Mouse (Mus musculus) lung, adult 18-20 months (tissue): ENCODE data around the gene Tulp2.

ENCODE experiments used
- DNase-seq, 2 experiments: peaks; one replicate each; pipeline ENCODE4 v3.0.0; 2022; ENCODE audit warnings: mixed read lengths in 2 of 2

Gene Tulp2

DNA sequence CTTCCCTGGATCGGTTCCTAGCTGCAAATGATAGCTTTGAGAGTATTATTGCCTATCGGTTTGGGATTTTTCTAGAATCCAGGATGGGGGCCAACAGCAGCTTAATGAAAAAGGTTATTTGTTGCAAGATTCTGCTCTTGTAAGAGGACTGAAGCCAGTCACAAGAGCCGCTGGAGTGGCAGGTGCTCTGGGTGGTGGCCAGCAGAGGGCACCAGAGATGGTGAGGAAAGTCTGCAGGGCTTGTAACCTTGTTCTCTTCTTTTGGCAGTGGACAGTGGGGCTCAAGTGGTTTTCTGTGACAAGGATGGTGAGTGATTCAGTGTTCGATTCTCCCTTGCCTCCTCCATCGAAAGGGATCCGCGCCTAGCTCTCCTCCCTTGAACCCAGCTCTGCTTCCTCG lies 74.1 kb downstream of the Tulp2 start:
- DNase-seq = peak; percentile 83 to 88

- peak; percentile 51 to 72 for DNase-seq
Observed at GRCm38 (mm10) chr7:45558907-45559306, 77.2 kb downstream of the Tulp2 start.

DNA sequence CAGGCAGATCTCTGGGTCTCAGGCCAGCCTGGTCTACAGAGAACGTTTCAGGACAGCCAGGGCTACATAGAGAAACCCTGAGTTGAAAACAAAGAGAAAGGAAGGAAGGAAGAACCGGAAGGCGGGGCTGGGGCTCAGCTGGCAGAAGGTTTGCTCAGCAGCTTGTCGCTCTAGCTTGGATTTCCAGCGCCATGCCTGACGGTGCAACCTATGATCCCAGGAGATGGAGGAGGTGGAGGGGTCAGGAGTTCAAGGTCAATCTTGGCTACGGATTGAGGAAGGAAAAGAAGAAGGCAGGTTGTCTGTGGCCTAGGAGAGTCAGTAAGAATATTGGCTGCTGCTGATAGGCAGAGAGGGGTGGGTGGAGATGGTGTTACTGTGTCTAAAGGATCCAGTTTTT lies 78.6 kb downstream of the Tulp2 start:
- DNase-seq = no peak

DNA sequence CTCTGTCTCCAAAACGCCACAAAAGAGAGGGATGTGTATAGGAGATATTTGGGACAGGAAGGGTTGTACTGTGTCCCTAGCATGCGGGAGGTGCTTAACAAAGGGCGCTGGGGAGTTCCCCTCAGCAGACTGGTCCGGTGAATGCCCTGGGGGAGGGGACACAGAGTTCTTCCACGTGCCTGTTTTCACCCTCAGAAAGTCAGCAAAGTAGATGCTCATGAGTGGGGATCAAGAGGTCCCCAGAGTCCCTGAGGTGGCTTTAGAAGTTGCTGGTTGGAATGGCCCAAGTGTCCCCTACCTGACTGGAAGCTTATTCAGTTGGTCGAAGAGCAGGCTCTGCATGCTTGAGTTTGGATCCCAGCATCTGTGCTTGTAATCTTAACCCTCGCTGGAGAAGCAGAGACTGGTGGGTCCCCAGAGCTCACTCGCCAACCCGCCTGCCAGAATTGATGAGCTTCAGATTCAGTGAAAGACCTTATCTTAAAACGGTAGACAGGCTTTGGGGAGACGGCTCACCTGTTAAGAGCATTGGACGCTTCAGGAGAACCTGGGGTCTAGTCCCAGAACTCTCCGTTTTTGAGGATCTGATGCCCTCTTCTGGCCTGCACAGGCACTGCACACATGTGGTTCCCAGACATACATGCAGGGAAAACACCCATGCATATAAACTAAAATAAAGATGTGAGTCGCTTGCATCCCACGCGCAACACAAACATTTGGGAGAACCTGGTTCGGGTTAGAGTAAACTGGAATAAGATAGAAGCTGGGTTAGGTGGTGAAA lies 79.4 kb downstream of the Tulp2 start:
- DNase-seq = peak; percentile 79 to 84

DNA sequence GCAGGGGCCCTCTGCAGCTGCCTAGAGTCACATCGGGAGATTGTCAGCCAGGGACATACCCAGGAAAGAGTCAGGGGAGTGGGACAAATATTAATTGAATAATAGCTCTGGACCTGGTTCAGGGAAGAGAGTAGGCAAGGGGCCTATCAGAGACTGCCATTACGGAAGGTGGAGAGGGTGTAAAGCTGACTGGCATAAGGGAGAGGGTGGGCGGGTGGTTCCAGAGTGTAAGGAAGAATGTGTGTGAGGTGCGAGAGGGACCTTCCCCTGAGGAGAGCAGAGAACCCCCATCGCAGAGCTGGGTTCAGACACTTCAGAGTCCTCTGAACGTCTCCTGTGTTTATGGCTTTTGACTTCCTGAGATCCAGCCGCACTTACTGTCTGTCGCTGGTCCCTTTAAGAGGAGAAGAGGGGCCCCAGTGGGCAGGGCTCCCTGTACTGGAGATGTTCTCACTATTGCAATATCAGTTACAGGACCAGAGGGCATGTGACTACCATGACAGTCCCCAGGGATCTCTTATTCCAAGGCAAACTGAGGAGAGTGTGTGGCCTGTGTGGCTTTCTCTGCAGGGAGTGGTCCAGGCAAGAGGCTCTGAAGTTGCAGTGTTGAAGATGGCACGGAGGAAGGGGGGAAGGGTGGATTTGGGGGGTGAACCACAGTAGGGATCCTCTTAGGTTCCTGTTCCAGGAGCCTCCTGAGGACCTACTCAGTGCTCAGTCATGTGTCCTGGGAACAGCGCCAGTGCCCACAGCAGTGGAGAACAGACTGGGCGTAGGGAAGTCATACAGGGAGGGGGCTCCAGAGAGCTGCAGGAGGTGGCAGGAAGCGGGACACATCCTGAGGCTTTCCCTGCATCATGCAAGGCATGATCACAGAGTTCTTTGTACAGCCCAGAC lies 80.2 kb downstream of the Tulp2 start:
- DNase-seq = no peak

GRCm38 (mm10) chr7:45564811-45565210 lies 83.1 kb downstream of the Tulp2 start:
- DNase-seq = no peak

- DNase-seq = no peak
Observed at GRCm38 (mm10) chr7:45565446-45565845, 83.8 kb downstream of the Tulp2 start.

GRCm38 (mm10) chr7:45567112-45567779 lies 85.6 kb downstream of the Tulp2 start:
- no peak for DNase-seq

DNA sequence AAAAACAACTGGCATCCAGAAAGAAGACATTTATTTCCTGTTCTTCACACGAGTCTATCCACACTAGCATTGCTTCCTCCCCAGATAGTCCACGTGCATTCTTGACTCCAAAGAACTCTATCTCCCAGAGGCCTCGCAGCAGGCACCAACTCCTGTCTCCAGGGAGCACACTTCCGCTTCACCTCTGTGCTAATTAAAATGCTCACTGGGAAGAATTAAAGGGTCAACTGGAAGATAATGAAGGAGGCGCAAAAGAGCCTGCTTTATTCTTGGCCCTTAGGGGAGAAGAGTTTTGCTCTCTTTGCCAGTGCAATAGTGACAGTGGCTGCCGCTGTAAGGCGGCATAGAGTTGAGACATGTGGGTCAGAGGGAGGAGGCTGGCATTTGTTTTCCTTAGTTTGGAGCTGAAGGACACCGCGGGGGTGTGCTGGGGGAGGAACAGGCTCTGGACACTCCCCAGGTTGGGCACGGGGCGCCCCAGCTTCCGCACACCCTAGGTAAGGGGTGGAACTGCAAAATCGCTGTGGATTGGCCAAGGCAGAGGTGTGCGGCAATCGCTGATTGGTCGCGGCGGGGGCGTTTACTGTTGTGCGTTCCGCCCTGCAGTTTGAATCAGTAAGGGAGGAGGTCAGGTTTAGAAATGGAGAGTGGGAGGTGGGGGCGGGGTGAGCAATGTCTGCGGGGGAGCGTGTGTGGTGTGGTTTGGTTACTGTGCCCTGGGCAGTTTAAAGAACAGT lies 86.3 kb downstream of the Tulp2 start:
- DNase-seq = peak; percentile 97 to 98

GRCm38 (mm10) chr7:45568601-45569473 lies 87.2 kb downstream of the Tulp2 start:
- DNase-seq = no peak

GRCm38 (mm10) chr7:45570103-45570741 lies 88.5 kb downstream of the Tulp2 start, which contains the start of gene Bcat2:
Gene Bcat2, plus strand, starts transcription at chr7:45570153.
- peak; percentile 85 to 91 for DNase-seq

GRCm38 (mm10) chr7:45571966-45572365 lies 90.3 kb downstream of the Tulp2 start:
- no peak for DNase-seq
